Mouse (Mus musculus): ENCODE measurements around the gene Mvd.

The Mvd gene

GRCm38 (mm10) chr8:122443262-122444006 lies at the start of gene Mvd:
Gene Mvd, minus strand, starts transcription at chr8:122443422.
- peak; percentile 94 for DNase-seq (ENCODE audit: low spot score)

- no peak for DNase-seq (ENCODE audit: low spot score)
Observed at GRCm38 (mm10) chr8:122488387-122488786, 45.2 kb upstream of the Mvd start.

GRCm38 (mm10) chr8:122484831-122485230 lies 41.6 kb upstream of the Mvd start:
- DNase-seq (ENCODE audit: low spot score): no peak

- no peak for DNase-seq (ENCODE audit: low spot score)
Observed at GRCm38 (mm10) chr8:122483877-122484276, 40.7 kb upstream of the Mvd start.

- DNase-seq (ENCODE audit: low spot score): no peak
Observed at GRCm38 (mm10) chr8:122482448-122482847, 39.2 kb upstream of the Mvd start.

GRCm38 (mm10) chr8:122475580-122476320 lies 32.5 kb upstream of the Mvd start, which contains the start of the genes Rnf166 and Ctu2:
Gene Rnf166, minus strand, starts transcription at chr8:122476064.
Gene Ctu2, plus strand, starts transcription at chr8:122476143.
- DNase-seq (ENCODE audit: low spot score): peak; percentile 95

- DNase-seq (ENCODE audit: low spot score): peak; percentile 29
Observed at GRCm38 (mm10) chr8:122474951-122475560, 31.8 kb upstream of the Mvd start.

- no peak for DNase-seq (ENCODE audit: low spot score)
Observed at GRCm38 (mm10) chr8:122473911-122474421, 30.7 kb upstream of the Mvd start.

- DNase-seq (ENCODE audit: low spot score): no peak
Observed at GRCm38 (mm10) chr8:122470691-122471090, 27.5 kb upstream of the Mvd start.

GRCm38 (mm10) chr8:122469965-122470364 lies 26.7 kb upstream of the Mvd start:
- no peak for DNase-seq (ENCODE audit: low spot score)

- no peak for DNase-seq (ENCODE audit: low spot score)
Observed at GRCm38 (mm10) chr8:122469407-122469806, 26.2 kb upstream of the Mvd start.

- no peak for DNase-seq (ENCODE audit: low spot score)
Observed at GRCm38 (mm10) chr8:122467816-122468215, 24.6 kb upstream of the Mvd start.

- DNase-seq (ENCODE audit: low spot score): no peak
Observed at GRCm38 (mm10) chr8:122464985-122465384, 21.8 kb upstream of the Mvd start.

- DNase-seq (ENCODE audit: low spot score): peak; percentile 22
Observed at GRCm38 (mm10) chr8:122463651-122464640, 20.7 kb upstream of the Mvd start.

GRCm38 (mm10) chr8:122462510-122462909 lies 19.3 kb upstream of the Mvd start:
- no peak for DNase-seq (ENCODE audit: low spot score)

- no peak for DNase-seq (ENCODE audit: low spot score)
Observed at GRCm38 (mm10) chr8:122461473-122462148, 18.4 kb upstream of the Mvd start.

- peak; percentile 68 for DNase-seq (ENCODE audit: low spot score)
Observed at GRCm38 (mm10) chr8:122460524-122461472, 17.6 kb upstream of the Mvd start, which contains the start of gene Snai3. Gene Snai3, minus strand, starts transcription at chr8:122460733.

GRCm38 (mm10) chr8:122459990-122460389 lies 16.8 kb upstream of the Mvd start:
- DNase-seq (ENCODE audit: low spot score): no peak

- no peak for DNase-seq (ENCODE audit: low spot score)
Observed at GRCm38 (mm10) chr8:122459218-122459900, 16.1 kb upstream of the Mvd start.
